Mouse (Mus musculus): Measurements from ENCODE around the gene Igsf21. TPM values are rescaled to one million over a fixed set of nuclear protein-coding genes. Genes with fewer than 3 reads are reported as not detected.

The Igsf21 gene
- 0.16 and 0.18 TPM in 2 replicates for polyA plus RNA-seq (2015; fragmentation: Nextera tagmentation; extraction: Ambion mirVana)

DNA sequence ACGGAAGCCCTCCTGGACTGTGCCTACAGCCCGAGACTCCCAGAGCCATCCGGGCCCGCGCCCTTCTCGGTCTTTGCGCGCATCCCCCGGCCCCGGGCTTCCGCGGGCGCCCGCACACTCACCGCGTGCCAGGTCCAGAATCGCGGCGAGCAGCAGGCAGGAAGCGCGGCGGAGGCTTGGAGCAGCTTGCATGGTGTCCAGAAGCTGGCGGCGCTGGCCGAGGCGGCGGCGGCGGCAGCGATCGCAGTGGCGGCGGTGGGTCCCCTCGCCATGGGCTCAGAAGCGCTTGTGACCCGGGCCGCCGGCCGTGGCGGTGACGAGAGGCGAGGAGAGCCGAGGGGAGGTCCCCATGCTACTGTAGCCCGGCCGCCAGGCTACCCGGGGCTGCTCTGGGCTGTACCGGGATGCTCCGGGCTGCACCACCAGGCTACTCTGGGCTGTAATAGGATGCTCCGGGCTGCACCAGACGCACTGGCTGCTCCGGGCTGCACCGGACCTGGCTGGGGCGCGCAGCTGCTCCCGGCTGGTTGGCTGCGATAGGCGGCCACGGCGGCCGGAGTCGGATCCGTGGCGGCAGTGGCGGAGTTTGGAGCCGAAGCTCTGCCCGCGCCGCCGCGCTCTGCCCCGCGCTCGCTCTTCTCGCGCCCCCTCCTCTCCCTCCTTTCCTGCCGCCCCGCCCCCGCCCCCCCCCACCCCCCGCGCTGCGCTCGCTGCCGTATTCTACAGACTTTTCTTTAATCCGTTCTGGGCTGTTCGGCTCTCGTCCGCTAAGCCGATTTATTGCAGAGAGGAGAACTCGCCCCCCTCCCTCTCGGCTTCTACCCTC, at the start of gene Igsf21:
TSS of gene Igsf21 (minus strand) at position 605 of the 826 bp plus-strand sequence.
- no peak for DNase-seq
- Histone ChIP-seq H3K4me3 (replicated peaks) (no peak within 1 kb of the TSS), H3K36me3 (no peaks in the 10 kb centered on the region), H3K4me1 (replicated peaks) (no peaks in the 10 kb centered on the region), H3K27me3 (peaks cover 92% of the 10 kb centered on the region), H3K9ac (no peak within 1 kb of the TSS), H3K27ac (no peak within 1 kb of the TSS), H3K4me2 (no peak within 1 kb of the TSS), H3K9me3 (replicated peaks) (no peaks in the 10 kb centered on the region)
- 3% methylated on average over 74 of the region's 90 CpGs for WGBS (ENCODE audit: insufficient replicate concordance)
- ATAC-seq (ENCODE audit: low read depth): no peak

DNA sequence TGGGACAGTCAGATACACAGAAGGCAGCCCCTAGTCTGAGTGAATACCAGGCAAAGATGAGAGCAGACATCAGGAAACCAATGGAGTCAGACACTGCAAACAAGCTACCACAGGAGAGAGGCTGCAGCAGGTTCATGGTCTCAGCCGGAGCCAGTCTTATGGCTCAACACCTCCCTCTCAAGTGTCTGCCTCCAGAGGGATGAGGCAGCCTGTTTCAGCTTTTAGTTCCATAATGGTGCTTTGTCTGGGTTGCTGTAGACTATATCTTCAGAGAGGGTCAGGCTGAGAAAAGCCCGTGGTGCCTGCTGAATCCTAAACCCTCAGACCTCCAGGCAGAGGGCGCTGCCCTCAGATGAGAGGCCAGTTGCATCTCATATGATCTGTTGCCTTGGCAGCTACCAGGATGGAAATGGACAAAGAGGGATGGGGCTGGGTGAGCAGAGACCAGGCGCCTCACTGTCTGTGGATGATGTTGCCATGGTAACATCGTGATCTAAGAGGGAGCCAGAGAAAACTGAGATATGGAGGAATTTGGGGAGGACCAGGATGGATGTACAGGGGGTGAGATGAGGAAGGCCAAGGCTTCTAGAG, 39.2 kb upstream of the Igsf21 start:
- Histone ChIP-seq H3K4me2 (no peak overlapping the region), H3K4me3 (replicated peaks) (no peak overlapping the region), H3K27ac (no peak overlapping the region), H3K9ac (no peak overlapping the region), H3K9me3 (replicated peaks) (peaks cover 17% of the 10 kb centered on the region; the same call in 1 of the 2 replicates), H3K4me1 (replicated peaks) (no peaks in the 10 kb centered on the region), H3K27me3 (no peaks in the 10 kb centered on the region), H3K36me3 (no peaks in the 10 kb centered on the region)
- ATAC-seq (ENCODE audit: low read depth) (no peak), DNase-seq (no peak)
- 60% methylated on average over 5 of the region's 5 CpGs for WGBS (ENCODE audit: insufficient replicate concordance)

DNA sequence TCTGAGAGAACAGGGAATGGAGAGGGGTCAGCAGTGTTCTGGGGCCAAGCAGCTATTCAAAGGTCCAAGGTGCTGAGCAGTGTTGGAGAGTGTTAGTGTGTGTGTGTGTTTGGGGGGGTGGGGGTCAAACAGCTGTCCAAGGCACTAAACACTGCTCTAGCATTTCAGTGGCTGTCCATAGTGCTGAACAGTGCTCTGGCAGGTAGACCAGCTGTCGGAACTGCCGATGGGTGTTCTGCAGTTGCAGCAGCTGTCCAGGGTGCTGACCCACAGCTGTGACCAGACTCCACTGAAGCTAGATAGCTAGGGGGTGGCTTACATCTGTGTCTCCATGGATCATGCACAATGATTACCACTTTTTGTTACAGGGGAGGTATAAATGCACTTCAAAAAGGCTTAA, 36.8 kb upstream of the Igsf21 start:
- WGBS (ENCODE audit: insufficient replicate concordance): 9% methylated on average over 2 of the region's 2 CpGs
- no peaks in the 10 kb centered on the region for H3K27me3 ChIP-seq
- H3K9me3 ChIP-seq (replicated peaks): peaks cover 14% of the 10 kb centered on the region; the same call in 1 of the 2 replicates
- no peaks in the 10 kb centered on the region for H3K36me3 ChIP-seq
- peak; percentile 4 for DNase-seq
- H3K27ac ChIP-seq: no peak overlapping the region
- no peak overlapping the region for H3K4me2 ChIP-seq
- no peaks in the 10 kb centered on the region for H3K4me1 ChIP-seq (replicated peaks)
- H3K4me3 ChIP-seq (replicated peaks): no peak overlapping the region
- ATAC-seq (ENCODE audit: low read depth): no peak
- no peak overlapping the region for H3K9ac ChIP-seq

DNA sequence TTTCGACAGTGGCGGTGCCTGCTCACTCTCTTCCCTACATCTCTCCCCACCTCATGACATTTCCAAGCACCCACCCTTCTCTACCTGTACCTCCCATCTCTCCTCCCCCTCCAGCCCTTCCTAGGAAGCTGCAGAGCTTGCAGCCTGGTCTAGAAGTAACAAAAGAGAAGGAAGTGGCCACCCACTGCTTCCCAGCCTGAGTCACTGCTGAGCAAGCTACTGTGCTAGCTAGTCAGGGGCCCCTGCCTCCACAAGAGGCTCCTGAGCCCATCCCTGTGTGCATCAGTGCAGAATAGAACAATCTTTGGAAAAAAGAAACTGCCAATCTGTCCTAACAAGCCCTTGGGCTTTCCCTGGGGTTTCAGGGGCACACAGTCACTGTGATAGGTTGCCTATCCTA, 31.7 kb upstream of the Igsf21 start:
- 84% methylated on average over 2 of the region's 2 CpGs for WGBS (ENCODE audit: insufficient replicate concordance)
- H3K27ac ChIP-seq: no peak overlapping the region
- H3K4me3 ChIP-seq (replicated peaks): no peak overlapping the region
- no peaks in the 10 kb centered on the region for H3K36me3 ChIP-seq
- ATAC-seq (ENCODE audit: low read depth): no peak
- peaks cover 16% of the 10 kb centered on the region; the same call in 1 of the 2 replicates for H3K9me3 ChIP-seq (replicated peaks)
- H3K9ac ChIP-seq: no peak overlapping the region
- no peaks in the 10 kb centered on the region for H3K4me1 ChIP-seq (replicated peaks)
- H3K27me3 ChIP-seq: no peaks in the 10 kb centered on the region
- H3K4me2 ChIP-seq: no peak overlapping the region
- no peak for DNase-seq

DNA sequence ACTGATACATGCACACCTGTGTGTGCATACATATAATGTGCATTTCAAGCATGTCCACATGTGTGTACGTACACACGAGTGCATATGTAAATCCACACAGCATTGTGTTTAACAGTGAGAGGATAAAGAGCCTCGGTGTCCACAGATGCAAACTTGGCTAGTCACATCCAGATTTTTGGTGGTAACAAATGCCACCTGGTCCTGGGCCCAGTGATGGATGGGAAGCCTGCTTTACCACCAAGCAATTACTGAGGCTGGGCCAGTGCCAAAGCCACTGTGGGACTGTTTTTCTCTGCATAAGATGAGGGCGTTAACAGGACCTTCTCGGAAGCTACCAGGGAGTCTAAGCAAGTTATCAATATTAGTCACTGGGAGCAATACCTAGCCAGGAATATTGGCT, 25.3 kb upstream of the Igsf21 start:
- Histone ChIP-seq H3K4me3 (replicated peaks) (no peak overlapping the region), H3K4me2 (no peak overlapping the region), H3K9me3 (replicated peaks) (peaks cover 10% of the 10 kb centered on the region; the same call in 1 of the 2 replicates), H3K9ac (no peak overlapping the region), H3K36me3 (no peaks in the 10 kb centered on the region), H3K27me3 (no peaks in the 10 kb centered on the region), H3K27ac (no peak overlapping the region), H3K4me1 (replicated peaks) (no peaks in the 10 kb centered on the region)
- WGBS (ENCODE audit: insufficient replicate concordance): 76% methylated on average over 5 of the region's 5 CpGs
- DNase-seq (no peak), ATAC-seq (ENCODE audit: low read depth) (no peak)

DNA sequence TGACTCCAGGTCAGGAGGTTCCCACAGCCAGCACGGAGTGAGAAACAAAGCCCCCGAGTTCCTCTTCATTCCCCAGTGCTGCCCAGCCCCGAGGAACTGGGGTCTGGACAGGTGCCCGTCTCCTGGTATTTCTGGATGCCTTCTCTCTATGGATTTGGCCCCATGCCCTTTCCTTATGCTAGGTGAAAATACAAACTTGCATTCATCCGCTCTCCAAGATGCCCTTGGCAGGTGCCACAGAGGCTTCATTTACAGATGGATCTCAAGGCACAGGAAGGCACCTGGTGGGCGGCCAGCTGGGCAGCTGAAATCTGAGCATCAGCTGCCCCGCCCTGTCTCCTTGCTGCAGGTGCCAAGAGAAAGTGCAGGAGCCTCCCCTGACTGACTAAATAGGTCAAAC, 23.9 kb upstream of the Igsf21 start:
- H3K36me3 ChIP-seq: no peaks in the 10 kb centered on the region
- no peak overlapping the region for H3K4me3 ChIP-seq (replicated peaks)
- WGBS (ENCODE audit: insufficient replicate concordance): 43% methylated on average over 7 of the region's 7 CpGs
- H3K9ac ChIP-seq: no peak overlapping the region
- DNase-seq (no peak), ATAC-seq (ENCODE audit: low read depth) (no peak)
- no peaks in the 10 kb centered on the region for H3K4me1 ChIP-seq (replicated peaks)
- H3K4me2 ChIP-seq: no peak overlapping the region
- peaks cover 17% of the 10 kb centered on the region; the same call in 1 of the 2 replicates for H3K9me3 ChIP-seq (replicated peaks)
- H3K27ac ChIP-seq: no peak overlapping the region
- H3K27me3 ChIP-seq: no peaks in the 10 kb centered on the region

DNA sequence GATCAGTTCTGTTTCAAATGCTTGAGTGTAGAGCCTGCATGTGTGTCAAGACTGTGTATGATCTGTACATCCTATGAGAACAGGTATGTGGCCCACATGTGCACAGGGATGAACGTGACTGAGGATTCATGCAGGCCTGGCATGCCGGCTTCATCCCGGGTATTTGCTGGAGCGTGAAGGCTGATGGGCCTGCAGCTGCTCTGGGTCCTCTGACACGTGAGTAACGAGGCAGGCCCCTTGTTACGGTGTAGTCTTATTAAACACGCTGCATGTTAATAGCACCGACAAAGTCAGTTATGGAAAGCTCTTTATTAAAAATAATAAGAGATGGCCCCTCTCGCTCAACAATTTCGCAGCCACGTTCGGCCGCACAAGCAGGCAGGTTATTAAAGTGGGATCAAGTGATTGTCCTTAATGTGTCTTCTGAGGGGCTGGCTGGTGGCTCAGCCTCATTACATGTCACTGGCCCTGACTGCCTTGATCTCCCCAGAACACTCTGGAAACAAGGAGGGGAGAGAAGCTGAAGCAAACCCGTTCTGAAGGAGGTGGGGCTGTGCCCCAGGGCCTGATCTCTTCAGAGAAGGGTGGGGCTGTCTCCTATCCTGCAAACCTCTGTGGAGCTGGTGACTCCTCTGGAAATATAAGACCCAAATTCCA, 22.7 kb upstream of the Igsf21 start:
- Histone ChIP-seq H3K9ac (no peak overlapping the region), H3K36me3 (no peaks in the 10 kb centered on the region), H3K9me3 (replicated peaks) (peaks cover 17% of the 10 kb centered on the region; the same call in 1 of the 2 replicates), H3K4me1 (replicated peaks) (no peaks in the 10 kb centered on the region), H3K4me2 (no peak overlapping the region), H3K27me3 (no peaks in the 10 kb centered on the region), H3K27ac (no peak overlapping the region), H3K4me3 (replicated peaks) (no peak overlapping the region)
- 79% methylated on average over 15 of the region's 15 CpGs for WGBS (ENCODE audit: insufficient replicate concordance)
- ATAC-seq (ENCODE audit: low read depth) (no peak), DNase-seq (no peak)

DNA sequence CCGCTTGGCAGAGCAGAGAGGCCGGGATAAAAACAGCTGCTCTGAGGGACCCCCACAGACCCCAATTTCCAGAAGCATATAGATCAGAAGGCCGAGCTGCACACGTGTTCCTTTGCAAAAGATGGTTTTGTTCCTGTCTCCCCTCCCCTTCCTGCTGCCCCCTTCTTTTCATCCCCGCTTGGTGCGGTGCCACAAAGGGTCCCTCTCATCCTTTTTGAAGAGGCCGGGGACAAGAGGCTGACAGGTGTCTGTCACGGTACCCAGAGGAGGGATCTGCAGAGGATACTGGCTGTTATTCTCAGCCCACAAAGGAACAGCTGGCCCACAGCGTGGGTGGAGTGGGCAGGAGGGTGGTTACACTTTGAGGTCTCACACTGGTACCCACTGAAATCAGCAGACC, 21.3 kb upstream of the Igsf21 start:
- Histone ChIP-seq H3K9me3 (replicated peaks) (peaks cover 13% of the 10 kb centered on the region; the same call in 1 of the 2 replicates), H3K9ac (no peak overlapping the region), H3K4me2 (no peak overlapping the region), H3K4me3 (replicated peaks) (no peak overlapping the region), H3K4me1 (replicated peaks) (no peaks in the 10 kb centered on the region), H3K27me3 (no peaks in the 10 kb centered on the region), H3K36me3 (no peaks in the 10 kb centered on the region), H3K27ac (no peak overlapping the region)
- 66% methylated on average over 9 of the region's 9 CpGs for WGBS (ENCODE audit: insufficient replicate concordance)
- DNase-seq (no peak), ATAC-seq (ENCODE audit: low read depth) (no peak)

DNA sequence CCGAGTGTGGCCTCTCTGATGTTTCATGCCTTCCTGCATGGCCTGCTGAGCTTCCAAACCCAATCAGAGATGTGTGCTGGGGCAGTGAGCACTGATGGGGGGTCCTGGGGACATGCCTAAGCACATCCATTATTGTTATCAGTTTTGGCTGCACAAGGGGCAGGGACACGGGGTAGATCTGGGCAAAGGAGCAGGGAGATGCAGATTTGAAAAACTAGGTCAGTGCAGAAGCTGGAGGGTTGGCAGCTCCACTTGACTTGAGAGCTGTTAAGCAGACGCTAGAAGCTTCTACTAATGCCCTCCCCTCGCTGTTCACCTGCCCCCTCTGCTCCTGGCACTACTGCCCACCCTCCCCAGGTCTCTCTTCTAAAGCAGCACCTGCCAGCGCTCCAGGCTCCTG, 20.5 kb upstream of the Igsf21 start:
- no peaks in the 10 kb centered on the region for H3K4me1 ChIP-seq (replicated peaks)
- no peak overlapping the region for H3K4me3 ChIP-seq (replicated peaks)
- DNase-seq (no peak), ATAC-seq (ENCODE audit: low read depth) (no peak)
- H3K4me2 ChIP-seq: no peak overlapping the region
- no peaks in the 10 kb centered on the region for H3K36me3 ChIP-seq
- WGBS (ENCODE audit: insufficient replicate concordance): 55% methylated on average over 5 of the region's 5 CpGs
- no peaks in the 10 kb centered on the region for H3K27me3 ChIP-seq
- no peak overlapping the region for H3K27ac ChIP-seq
- peaks cover 13% of the 10 kb centered on the region; the same call in 1 of the 2 replicates for H3K9me3 ChIP-seq (replicated peaks)
- no peak overlapping the region for H3K9ac ChIP-seq

DNA sequence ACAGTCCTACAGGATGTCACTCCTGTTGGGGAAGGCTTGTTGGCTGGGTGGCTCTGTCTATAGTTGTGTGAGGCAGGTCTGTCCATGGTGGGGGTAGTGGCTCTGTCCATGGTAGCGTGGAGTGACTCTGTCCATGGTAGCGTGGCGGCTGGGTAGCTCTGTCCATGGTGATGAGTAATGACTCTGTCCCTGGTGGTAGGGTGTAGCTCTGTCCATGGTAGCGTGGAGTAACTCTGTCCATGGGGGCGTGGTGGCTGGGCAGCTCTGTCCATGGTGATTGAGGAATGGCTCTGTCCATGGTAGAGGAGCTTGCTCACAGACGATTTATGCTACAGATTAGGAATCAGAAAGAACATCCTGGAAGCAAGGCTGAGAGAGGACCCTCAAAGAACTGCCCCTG, 12.4 kb upstream of the Igsf21 start:
- Histone ChIP-seq H3K4me1 (replicated peaks) (no peaks in the 10 kb centered on the region), H3K9me3 (replicated peaks) (no peaks in the 10 kb centered on the region), H3K9ac (no peak overlapping the region), H3K27ac (no peak overlapping the region), H3K4me3 (replicated peaks) (no peak overlapping the region), H3K4me2 (no peak overlapping the region), H3K36me3 (no peaks in the 10 kb centered on the region), H3K27me3 (no peaks in the 10 kb centered on the region)
- WGBS (ENCODE audit: insufficient replicate concordance): 18% methylated on average over 6 of the region's 6 CpGs
- DNase-seq: no peak
- ATAC-seq (ENCODE audit: low read depth): 0 out of 2 replicates have a peak, but pooled peaks have one; percentile 39

DNA sequence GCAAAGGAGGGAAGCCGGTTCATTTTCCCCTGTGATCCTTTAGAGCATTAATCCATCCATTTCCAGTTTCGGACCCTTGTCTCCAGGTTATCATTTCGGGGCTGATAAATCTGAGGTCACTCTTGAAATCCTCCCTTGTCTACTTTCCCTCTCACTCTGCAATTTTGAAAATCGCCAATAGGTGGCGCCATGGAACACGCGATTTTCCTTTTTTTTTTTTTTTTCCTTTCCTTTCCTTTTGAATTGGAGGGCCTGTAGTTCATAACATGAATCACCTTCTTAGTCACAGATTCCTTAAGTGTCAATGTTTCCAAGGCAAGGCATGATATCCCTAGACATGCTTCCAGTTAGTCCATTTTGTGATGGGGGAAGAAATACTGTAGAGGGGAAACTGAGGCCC, 5.8 kb upstream of the Igsf21 start:
- DNase-seq (no peak), ATAC-seq (ENCODE audit: low read depth) (no peak)
- Histone ChIP-seq H3K4me3 (replicated peaks) (no peak overlapping the region), H3K36me3 (no peaks in the 10 kb centered on the region), H3K27me3 (peaks cover 35% of the 10 kb centered on the region), H3K4me1 (replicated peaks) (no peaks in the 10 kb centered on the region), H3K27ac (no peak overlapping the region), H3K4me2 (no peak overlapping the region), H3K9me3 (replicated peaks) (no peaks in the 10 kb centered on the region), H3K9ac (no peak overlapping the region)
- 7% methylated on average over 7 of the region's 7 CpGs for WGBS (ENCODE audit: insufficient replicate concordance)

Data from liver, embryonic 13.5 days (tissue).